Mouse (Mus musculus) MEL (cell line): ENCODE measurements at regions not wholly inside any gene's neighbourhood (a gene's known extent, or its start where the extent isn't known, plus 50 kb on each side); places are given as distances from the start of the nearest gene placed in this dataset.

Experiments used
- DNase-seq: peaks from one replicate; pipeline ENCODE4 v3.0.0; 2011; ENCODE audit warnings: low read depth, low spot score
- H3K27ac ChIP-seq: 2 replicates; pipeline ENCODE4 v1.5.1; 2012; ENCODE audit warnings: low read depth, mild to moderate bottlenecking, control low read depth, low read length, moderate library complexity; ENCODE audit not compliant: control insufficient read depth
- H3K27me3 ChIP-seq, 2 experiments: fragments of 150-350 bp in 1 of 2; sonication (generic) in 1 of 2; 2 replicates each; pipeline ENCODE4 v1.6.1; 2012; ENCODE audit warnings: low read length in 2 of 2, mild to moderate bottlenecking in 2 of 2, improper control_type of control experiment in 1 of 2, moderate library complexity in 1 of 2; ENCODE audit not compliant: insufficient read depth in 2 of 2, control insufficient read depth in 1 of 2
- H3K36me3 ChIP-seq, 2 experiments: 2 replicates each; pipeline ENCODE4 v1.6.1; 2012 to 2014; ENCODE audit warnings: low read length in 2 of 2, improper control_type of control experiment in 1 of 2, inconsistent platforms in 1 of 2, mild to moderate bottlenecking in 1 of 2; ENCODE audit not compliant: insufficient read depth in 2 of 2, control insufficient read depth in 1 of 2
- H3K4me1 ChIP-seq, 2 experiments: fragments of 150-350 bp in 1 of 2; sonication (generic) in 1 of 2; 2 replicates each; pipeline ENCODE4 v1.6.1; 2012; ENCODE audit warnings: low read length in 2 of 2, improper control_type of control experiment in 1 of 2, mild to moderate bottlenecking in 1 of 2; ENCODE audit not compliant: insufficient read depth in 2 of 2, control insufficient read depth in 1 of 2
- H3K4me3 ChIP-seq, 2 experiments: fragments of 150-350 bp in 1 of 2; sonication (generic) in 1 of 2; 2 replicates each; pipeline ENCODE4 v1.5.1; 2012; ENCODE audit warnings: low read depth in 2 of 2, low read length in 2 of 2, mild to moderate bottlenecking in 2 of 2, moderate library complexity in 2 of 2, control low read depth in 1 of 2, improper control_type of control experiment in 1 of 2; ENCODE audit not compliant: control insufficient read depth in 1 of 2, insufficient read depth in 1 of 2
- H3K79me2 ChIP-seq: 2 replicates; pipeline ENCODE4 v1.6.1; 2012; ENCODE audit warnings: mild to moderate bottlenecking, low read length, moderate library complexity; ENCODE audit not compliant: control insufficient read depth, poor library complexity, insufficient read depth
- H3K9ac ChIP-seq: 2 replicates; pipeline ENCODE4 v1.6.1; 2012; ENCODE audit warnings: low read depth, mild to moderate bottlenecking, control low read depth, low read length, moderate library complexity; ENCODE audit not compliant: control insufficient read depth, poor library complexity, severe bottlenecking
- H3K9me3 ChIP-seq: fragments of 150-350 bp; sonication (generic); replicated peaks from 2 replicates; pipeline ENCODE4 v1.6.1; 2012; ENCODE audit warnings: mild to moderate bottlenecking, low read length, improper control_type of control experiment, moderate library complexity; ENCODE audit not compliant: insufficient read depth
- BHLHE40 ChIP-seq: IDR thresholded peaks from 2 replicates; pipeline ENCODE4 v1.6.1; 2012; ENCODE audit warnings: low read depth, mild to moderate bottlenecking, inconsistent platforms, low read length, improper control_type of control experiment, borderline replicate concordance
- CHD2 ChIP-seq: IDR thresholded peaks from 2 replicates; pipeline ENCODE4 v1.6.1; 2011; ENCODE audit warnings: low read length, improper control_type of control experiment
- CTCF ChIP-seq, 3 experiments: IDR thresholded peaks in 2 of 3; conservative IDR thresholded peaks in 1 of 3; 2 replicates each; pipeline ENCODE4 v1.5.1; 2011 to 2012; ENCODE audit warnings: low read length in 3 of 3, low read depth in 2 of 3, mild to moderate bottlenecking in 2 of 3, improper control_type of control experiment in 1 of 3, inconsistent platforms in 1 of 3, mixed read lengths in 1 of 3, moderate library complexity in 1 of 3; ENCODE audit not compliant: control insufficient read depth in 1 of 3, insufficient read depth in 1 of 3, poor library complexity in 1 of 3, severe bottlenecking in 1 of 3
- E2F4 ChIP-seq: IDR thresholded peaks from 2 replicates; pipeline ENCODE4 v1.6.1; 2011; ENCODE audit warnings: low read depth, low read length, improper control_type of control experiment, borderline replicate concordance
- EP300 ChIP-seq, 2 experiments: IDR thresholded peaks; 2 replicates each; pipeline ENCODE4 v1.6.1; 2011; ENCODE audit warnings: improper control_type of control experiment in 2 of 2, low read length in 2 of 2, low read depth in 1 of 2, mild to moderate bottlenecking in 1 of 2
- ETS1 ChIP-seq: IDR thresholded peaks from 2 replicates; pipeline ENCODE4 v1.6.1; 2012; ENCODE audit warnings: low read depth, mild to moderate bottlenecking, inconsistent platforms, low read length, improper control_type of control experiment, moderate library complexity
- GABPA ChIP-seq: IDR thresholded peaks from 2 replicates; pipeline ENCODE4 v1.6.1; 2012; ENCODE audit warnings: low read depth, mild to moderate bottlenecking, inconsistent platforms, low read length, improper control_type of control experiment, moderate library complexity
- JUND ChIP-seq: IDR thresholded peaks from 2 replicates; pipeline ENCODE4 v1.6.1; 2011; ENCODE audit warnings: low read depth, mild to moderate bottlenecking, improper control_type of control experiment, low read length
- KAT2A ChIP-seq: conservative IDR thresholded peaks from 2 replicates; pipeline ENCODE4 v1.6.1; 2012; ENCODE audit warnings: low read depth, low read length, improper control_type of control experiment, inconsistent platforms
- MAZ ChIP-seq: IDR thresholded peaks from 2 replicates; pipeline ENCODE4 v1.6.1; 2012; ENCODE audit warnings: low read depth, mild to moderate bottlenecking, inconsistent platforms, low read length, improper control_type of control experiment
- MYB ChIP-seq: IDR thresholded peaks from 2 replicates; pipeline ENCODE4 v1.6.1; 2011; ENCODE audit warnings: mild to moderate bottlenecking, low read depth, low read length, improper control_type of control experiment
- MYC ChIP-seq: IDR thresholded peaks from 2 replicates; pipeline ENCODE4 v1.6.1; 2011; ENCODE audit warnings: low read depth, mild to moderate bottlenecking, low read length, improper control_type of control experiment, moderate library complexity
- POLR2A ChIP-seq, 2 experiments: IDR thresholded peaks; 2 replicates each; pipeline ENCODE4 v1.6.1; 2011 to 2012; ENCODE audit warnings: low read length in 2 of 2, mild to moderate bottlenecking in 2 of 2, control low read depth in 1 of 2, improper control_type of control experiment in 1 of 2, low read depth in 1 of 2, moderate library complexity in 1 of 2; ENCODE audit not compliant: control insufficient read depth in 1 of 2, insufficient read depth in 1 of 2, poor library complexity in 1 of 2
- RAD21 ChIP-seq: IDR thresholded peaks from 2 replicates; pipeline ENCODE4 v1.6.1; 2011; ENCODE audit warnings: mild to moderate bottlenecking, low read depth, low read length, improper control_type of control experiment
- SIN3A ChIP-seq: IDR thresholded peaks from 2 replicates; pipeline ENCODE4 v1.6.1; 2012; ENCODE audit warnings: low read length, improper control_type of control experiment, inconsistent platforms
- SMC3 ChIP-seq: IDR thresholded peaks from 2 replicates; pipeline ENCODE4 v1.6.1; 2011; ENCODE audit warnings: low read depth, low read length, improper control_type of control experiment
- TAL1 ChIP-seq: IDR thresholded peaks from 2 replicates; pipeline ENCODE4 v1.6.1; 2012; ENCODE audit warnings: mild to moderate bottlenecking, inconsistent platforms, low read length, moderate library complexity, mixed read lengths
- TCF12 ChIP-seq: IDR thresholded peaks from 2 replicates; pipeline ENCODE4 v1.6.1; 2014; ENCODE audit warnings: low read depth, mild to moderate bottlenecking, inconsistent platforms, low read length, improper control_type of control experiment, moderate library complexity
- USF1 ChIP-seq: IDR thresholded peaks from 2 replicates; pipeline ENCODE4 v1.6.1; 2014; ENCODE audit warnings: low read depth, mild to moderate bottlenecking, inconsistent platforms, low read length, improper control_type of control experiment, moderate library complexity
- USF2 ChIP-seq, 2 experiments: IDR thresholded peaks; 2 replicates each; pipeline ENCODE4 v1.6.1; 2011 to 2012; ENCODE audit warnings: improper control_type of control experiment in 2 of 2, low read length in 2 of 2, borderline replicate concordance in 1 of 2, inconsistent platforms in 1 of 2, low read depth in 1 of 2, mild to moderate bottlenecking in 1 of 2; ENCODE audit not compliant: insufficient read depth in 1 of 2
- ZC3H11A ChIP-seq: IDR thresholded peaks from 2 replicates; pipeline ENCODE4 v1.6.1; 2012; ENCODE audit warnings: low read depth, mild to moderate bottlenecking, inconsistent platforms, low read length, improper control_type of control experiment
- ZMIZ1 ChIP-seq: IDR thresholded peaks from 2 replicates; pipeline ENCODE4 v1.6.1; 2012; ENCODE audit warnings: low read depth, mild to moderate bottlenecking, inconsistent platforms, low read length, improper control_type of control experiment, moderate library complexity
- ZNF384 ChIP-seq: IDR thresholded peaks from 2 replicates; pipeline ENCODE4 v1.6.1; 2012; ENCODE audit warnings: low read depth, mild to moderate bottlenecking, inconsistent platforms, low read length, improper control_type of control experiment

GRCm38 (mm10) chr1:52328507-52328906 is 95.5 kb upstream of the Gls start:
- Histone ChIP-seq H3K79me2 (no peaks in the 10 kb centered on the region), H3K36me3 (no peaks in the 10 kb centered on the region)
- peak; percentile 13 for DNase-seq

DNA sequence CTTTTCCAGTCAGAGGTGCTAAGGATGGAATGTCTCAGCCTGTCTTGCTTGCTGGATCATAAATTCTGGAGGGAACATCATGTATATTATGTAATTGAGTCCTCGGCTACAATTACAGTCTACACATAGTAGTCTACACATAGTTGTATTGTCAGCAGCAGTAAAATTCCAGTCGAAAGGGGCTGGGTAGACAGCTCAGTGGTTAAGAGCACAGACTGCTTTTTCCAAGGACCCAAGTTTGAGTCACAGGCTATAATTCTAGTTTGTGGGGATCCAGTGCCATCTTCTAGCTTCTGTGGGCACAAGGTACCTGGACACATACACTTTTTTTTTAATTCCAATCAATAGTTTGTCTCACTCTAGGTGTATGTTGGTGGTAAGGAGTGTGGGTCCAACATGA is 91.3 kb upstream of the Gls start:
- no peak for TF ChIP-seq ETS1
- TF ChIP-seq TAL1, result no peak
- TF ChIP-seq ZNF384, result no peak
- TF ChIP-seq BHLHE40, result no peak
- no peak for TF ChIP-seq RAD21
- no peak for TF ChIP-seq MYB
- TF ChIP-seq SIN3A, result no peak
- no peak for TF ChIP-seq KAT2A
- H3K36me3 ChIP-seq, result no peaks in the 10 kb centered on the region
- no peaks in the 10 kb centered on the region for H3K27me3 ChIP-seq
- H3K9ac ChIP-seq, result no peak overlapping the region
- H3K4me1 ChIP-seq, result no peaks in the 10 kb centered on the region
- no peaks in the 10 kb centered on the region for H3K9me3 ChIP-seq
- no peaks in the 10 kb centered on the region for H3K79me2 ChIP-seq
- H3K4me3 ChIP-seq, result no peak overlapping the region
- DNase-seq, result no peak
- no peak overlapping the region for H3K27ac ChIP-seq

More at GRCm38 (mm10) chr1:52328507-52328906, 95.5 kb upstream of the Gls start:
- Histone ChIP-seq H3K9ac (no peak overlapping the region), H3K4me3 (no peak overlapping the region), H3K4me1 (no peaks in the 10 kb centered on the region), H3K27ac (no peak overlapping the region), H3K27me3 (no peaks in the 10 kb centered on the region), H3K9me3 (no peaks in the 10 kb centered on the region)
- TF ChIP-seq ZMIZ1, result no peak
- TF ChIP-seq RAD21, result peak; percentile 16
- TF ChIP-seq SMC3, result peak; percentile 33; the same call in 1 of the 2 replicates
- no peak for TF ChIP-seq EP300 (IDR thresholded peaks at IDR 0.05; ENCODE audit: low read depth in 1 of 2, low read length in 2 of 2)
- peak in 1 of 3 experiments; percentile 30; a peak in 2 of 6 replicates for TF ChIP-seq CTCF (IDR thresholded peaks at IDR 0.05 in 2 of 3, conservative IDR thresholded peaks at IDR 0.05 in 1 of 3; ENCODE audit: control insufficient read depth in 1 of 3, insufficient read depth in 1 of 3, low read depth in 2 of 3, low read length in 3 of 3, poor library complexity in 1 of 3, severe bottlenecking in 1 of 3)
- TF ChIP-seq CHD2, result no peak

GRCm38 (mm10) chr1:52312076-52312633 is 79.1 kb upstream of the Gls start:
- H3K4me3 ChIP-seq, result no peak overlapping the region
- no peaks in the 10 kb centered on the region for H3K27me3 ChIP-seq
- no peaks in the 10 kb centered on the region for H3K4me1 ChIP-seq
- no peaks in the 10 kb centered on the region for H3K79me2 ChIP-seq
- no peak for DNase-seq
- H3K36me3 ChIP-seq, result no peaks in the 10 kb centered on the region
- no peak overlapping the region for H3K9ac ChIP-seq
- no peak overlapping the region for H3K27ac ChIP-seq
- TF ChIP-seq USF1 (no peak), ZC3H11A (no peak), MYC (no peak), USF2 (IDR thresholded peaks at IDR 0.05; ENCODE audit: borderline replicate concordance in 1 of 2, insufficient read depth in 1 of 2, low read depth in 1 of 2, low read length in 2 of 2) (no peak), TCF12 (no peak), JUND (no peak), SMC3 (no peak), CTCF (IDR thresholded peaks at IDR 0.05 in 2 of 3, conservative IDR thresholded peaks at IDR 0.05 in 1 of 3; ENCODE audit: control insufficient read depth in 1 of 3, insufficient read depth in 1 of 3, low read depth in 2 of 3, low read length in 3 of 3, poor library complexity in 1 of 3, severe bottlenecking in 1 of 3) (no peak), GABPA (no peak), TAL1 (no peak), ZNF384 (no peak), E2F4 (no peak), POLR2A (IDR thresholded peaks at IDR 0.05; ENCODE audit: control insufficient read depth in 1 of 2, insufficient read depth in 1 of 2, low read depth in 1 of 2, low read length in 2 of 2, poor library complexity in 1 of 2) (no peak), EP300 (IDR thresholded peaks at IDR 0.05; ENCODE audit: low read depth in 1 of 2, low read length in 2 of 2) (no peak), MYB (no peak), MAZ (no peak)
- H3K9me3 ChIP-seq, result no peaks in the 10 kb centered on the region
